Mouse (Mus musculus): ENCODE measurements around the gene Pfkfb4. TPM values are rescaled to one million over a fixed set of nuclear protein-coding genes. Genes with fewer than 3 reads are reported as not detected.

Pfkfb4 gene
- total and polyA plus RNA-seq, 2 experiments from 2014 or later: 28.6 to 51.7 TPM

DNA sequence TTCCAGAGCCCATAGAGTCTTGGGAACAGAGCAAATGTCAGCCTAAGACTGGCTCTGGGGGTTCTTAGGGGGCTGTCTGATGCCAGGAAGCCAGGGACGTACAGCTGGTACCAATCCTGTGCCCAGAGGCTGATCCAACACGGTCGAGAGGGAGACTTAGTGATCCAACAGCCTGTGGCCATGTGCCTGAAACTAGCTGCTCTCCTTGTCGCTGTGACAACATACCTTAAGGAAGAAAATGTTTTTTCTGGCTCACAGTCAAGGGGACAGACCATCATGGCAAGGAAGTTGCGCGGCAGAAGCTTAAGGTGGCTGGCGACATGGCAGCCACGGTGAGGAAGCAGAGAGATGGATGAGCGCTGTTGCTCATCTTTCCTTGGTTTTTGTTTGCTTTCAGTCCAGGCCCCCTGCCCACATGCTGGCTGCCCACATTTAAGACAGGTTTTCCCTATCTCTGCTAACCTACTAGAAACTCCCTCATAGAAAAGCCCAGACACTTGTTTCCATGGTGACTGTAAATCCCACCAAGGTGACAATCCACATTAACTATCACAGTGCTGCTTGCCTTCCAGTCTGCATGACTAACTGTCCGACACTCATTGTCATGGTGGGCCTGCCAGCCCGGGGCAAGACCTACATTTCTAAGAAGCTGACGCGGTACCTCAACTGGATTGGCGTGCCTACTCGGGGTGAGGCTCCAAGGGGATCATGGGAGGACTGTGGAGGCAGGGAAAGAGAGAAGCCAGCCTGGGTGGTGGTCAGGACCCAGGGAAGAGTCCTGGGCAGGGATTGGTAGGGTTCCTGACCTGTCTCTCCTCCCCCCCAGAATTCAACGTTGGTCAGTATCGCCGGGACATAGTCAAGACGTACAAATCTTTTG lies 6.9 kb downstream of the Pfkfb4 start:
- no peak overlapping the region for H3K9ac ChIP-seq (replicated peaks; ENCODE audit: low read length, poor library complexity, severe bottlenecking)
- no peak for TF ChIP-seq CTCF (IDR thresholded peaks at IDR 0.05)
- ATAC-seq (ENCODE audit: low FRiP score) (peak; percentile 42; the same call in 1 of the 2 replicates), DNase-seq (ENCODE audit: low spot score) (peak; percentile 17)
- no peaks in the 10 kb centered on the region for H3K27me3 ChIP-seq (ENCODE audit: insufficient read depth, low read length)
- peak overlapping the region; percentile 15; the same call in 1 of the 2 replicates for H3K4me2 ChIP-seq (ENCODE audit: low read depth, low read length, poor library complexity, severe bottlenecking)
- no peak overlapping the region for H3K4me3 ChIP-seq (ENCODE audit: low read depth, low read length)
- H3K4me1 ChIP-seq (ENCODE audit: insufficient read depth, low read length): no peaks in the 10 kb centered on the region
- H3K9me3 ChIP-seq (ENCODE audit: low read length): no peaks in the 10 kb centered on the region
- 65% methylated on average over 19 of the region's 19 CpGs for whole genome bisulfite sequencing
- H3K36me3 ChIP-seq (ENCODE audit: insufficient read depth, low read length): peaks cover 8% of the 10 kb centered on the region; the same call in 1 of the 2 replicates
- peak overlapping the region; percentile 69 for H3K27ac ChIP-seq (ENCODE audit: low read depth, low read length)

DNA sequence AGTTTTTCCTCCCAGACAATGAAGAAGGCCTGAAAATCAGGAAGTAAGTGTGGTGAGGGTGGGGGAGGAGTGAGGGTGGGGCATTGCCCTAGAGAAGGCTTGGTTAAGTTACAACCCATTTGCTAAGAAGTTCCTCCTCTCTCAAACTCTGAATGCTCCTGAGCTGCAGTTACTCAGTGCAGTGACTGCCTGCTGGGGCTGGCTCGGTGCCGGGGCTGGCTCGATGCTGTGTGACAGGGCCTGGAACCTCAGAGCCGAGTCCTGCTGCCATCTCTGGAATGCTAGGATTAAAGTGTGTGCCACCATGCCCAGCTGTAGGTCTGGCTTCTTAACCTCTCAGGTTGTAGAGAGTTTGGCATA lies 7.6 kb downstream of the Pfkfb4 start:
- Histone ChIP-seq H3K9me3 (ENCODE audit: low read length) (no peaks in the 10 kb centered on the region), H3K4me3 (ENCODE audit: low read depth, low read length) (no peak overlapping the region), H3K27me3 (ENCODE audit: insufficient read depth, low read length) (no peaks in the 10 kb centered on the region), H3K4me2 (ENCODE audit: low read depth, low read length, poor library complexity, severe bottlenecking) (peak overlapping the region; percentile 15; the same call in 1 of the 2 replicates), H3K9ac (replicated peaks; ENCODE audit: low read length, poor library complexity, severe bottlenecking) (0 out of 2 replicates have a peak overlapping the region, but pooled peaks have one; percentile 24), H3K27ac (ENCODE audit: low read depth, low read length) (peak overlapping the region; percentile 38; the same call in 1 of the 2 replicates), H3K36me3 (ENCODE audit: insufficient read depth, low read length) (peaks cover 8% of the 10 kb centered on the region; the same call in 1 of the 2 replicates), H3K4me1 (ENCODE audit: insufficient read depth, low read length) (no peaks in the 10 kb centered on the region)
- DNase-seq (ENCODE audit: low spot score) (no peak), ATAC-seq (ENCODE audit: low FRiP score) (no peak)
- WGBS: 80% methylated on average over 4 of the region's 4 CpGs
- no peak for TF ChIP-seq CTCF (IDR thresholded peaks at IDR 0.05)

DNA sequence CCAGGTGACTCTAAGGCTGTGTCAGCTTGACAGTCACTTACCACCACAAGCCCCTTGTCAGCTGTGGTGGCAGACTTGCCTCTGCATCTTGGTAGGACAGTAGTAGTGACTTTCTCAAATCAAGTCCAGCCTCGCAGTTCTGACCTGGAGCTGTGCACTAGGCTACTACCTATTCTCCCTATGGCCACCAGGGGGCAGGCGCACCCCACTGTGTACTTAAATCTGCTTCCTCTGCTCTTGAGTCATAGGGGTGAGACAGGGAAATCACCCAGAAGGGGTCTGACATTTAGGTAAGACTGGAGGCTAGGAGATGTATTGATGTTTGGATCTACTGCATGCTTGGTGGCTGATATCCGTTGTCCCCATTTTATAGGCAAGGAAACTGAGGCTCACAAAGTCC lies 9.1 kb downstream of the Pfkfb4 start:
- Histone ChIP-seq H3K4me3 (ENCODE audit: low read depth, low read length) (no peak overlapping the region), H3K9me3 (ENCODE audit: low read length) (no peaks in the 10 kb centered on the region), H3K27ac (ENCODE audit: low read depth, low read length) (no peak overlapping the region), H3K36me3 (ENCODE audit: insufficient read depth, low read length) (peaks cover 10% of the 10 kb centered on the region), H3K4me1 (ENCODE audit: insufficient read depth, low read length) (no peaks in the 10 kb centered on the region), H3K9ac (replicated peaks; ENCODE audit: low read length, poor library complexity, severe bottlenecking) (no peak overlapping the region), H3K27me3 (ENCODE audit: insufficient read depth, low read length) (no peaks in the 10 kb centered on the region), H3K4me2 (ENCODE audit: low read depth, low read length, poor library complexity, severe bottlenecking) (no peak overlapping the region)
- peak; percentile 65 for DNase-seq (ENCODE audit: low spot score)
- 16% methylated on average over 3 of the region's 3 CpGs for WGBS
- TF ChIP-seq CTCF (IDR thresholded peaks at IDR 0.05): peak; percentile 93
- peak; percentile 45; the same call in 1 of the 2 replicates for ATAC-seq (ENCODE audit: low FRiP score)

DNA sequence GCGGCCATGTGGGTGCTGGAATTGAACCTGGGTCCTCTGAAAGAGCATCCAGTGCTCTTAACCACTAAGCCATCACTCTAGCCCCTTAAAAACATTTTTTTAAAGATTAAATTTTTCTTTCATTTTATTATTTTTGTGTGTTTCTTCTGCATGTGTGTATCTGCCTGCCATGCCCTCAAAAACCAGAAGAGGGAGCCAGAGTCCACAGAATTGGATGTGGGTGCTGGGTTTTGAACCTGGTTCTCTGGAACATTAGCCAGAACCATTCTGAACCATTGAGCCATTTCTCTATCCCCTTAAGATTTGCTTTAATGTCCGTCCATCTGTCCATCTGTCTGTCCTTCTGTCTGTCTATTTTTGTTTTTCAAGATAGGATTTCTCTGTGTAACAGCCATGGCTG lies 11.6 kb downstream of the Pfkfb4 start:
- peak; percentile 80 for TF ChIP-seq CTCF (IDR thresholded peaks at IDR 0.05)
- Histone ChIP-seq H3K9ac (replicated peaks; ENCODE audit: low read length, poor library complexity, severe bottlenecking) (no peak overlapping the region), H3K27me3 (ENCODE audit: insufficient read depth, low read length) (no peaks in the 10 kb centered on the region), H3K4me3 (ENCODE audit: low read depth, low read length) (no peak overlapping the region), H3K27ac (ENCODE audit: low read depth, low read length) (no peak overlapping the region), H3K9me3 (ENCODE audit: low read length) (no peaks in the 10 kb centered on the region), H3K4me2 (ENCODE audit: low read depth, low read length, poor library complexity, severe bottlenecking) (no peak overlapping the region), H3K4me1 (ENCODE audit: insufficient read depth, low read length) (no peaks in the 10 kb centered on the region), H3K36me3 (ENCODE audit: insufficient read depth, low read length) (peaks cover 26% of the 10 kb centered on the region)
- WGBS: 52% methylated on average over 2 of the region's 2 CpGs
- DNase-seq (ENCODE audit: low spot score) (peak; percentile 28), ATAC-seq (ENCODE audit: low FRiP score) (no peak)

DNA sequence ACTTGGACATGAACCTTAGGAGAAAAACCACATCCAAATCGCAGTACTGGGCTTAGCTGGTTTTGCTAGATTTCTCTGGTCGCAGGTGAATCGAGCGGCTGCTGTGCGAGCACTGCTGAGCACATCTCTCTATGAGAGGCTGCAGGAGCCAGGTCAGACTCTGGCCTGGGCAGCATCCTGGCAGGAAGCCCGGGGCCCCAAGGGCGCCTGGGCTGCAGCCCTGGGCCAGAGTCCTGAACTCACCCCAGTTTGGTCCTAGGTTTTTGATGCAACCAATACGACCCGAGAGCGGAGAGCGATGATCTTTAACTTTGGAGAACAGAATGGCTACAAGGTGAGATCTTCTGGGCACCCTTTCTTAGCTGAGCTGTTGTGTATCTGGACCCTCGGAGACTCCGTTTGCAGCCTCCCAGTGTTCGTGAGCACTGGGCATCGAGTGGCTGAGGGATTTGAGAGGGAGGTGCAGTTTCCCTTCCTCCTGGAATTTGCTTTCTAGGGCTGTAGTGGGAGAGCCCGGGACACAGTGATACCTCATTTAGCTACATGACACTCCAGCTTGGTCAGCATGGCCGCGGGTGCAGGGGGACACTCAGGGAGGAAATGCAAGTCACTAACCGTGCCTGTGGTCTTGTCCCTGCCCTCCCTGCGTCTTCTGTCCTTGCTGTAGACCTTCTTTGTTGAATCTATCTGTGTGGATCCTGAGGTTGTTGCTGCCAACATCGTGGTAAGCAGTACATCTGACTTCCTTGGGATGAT lies 15.6 kb downstream of the Pfkfb4 start:
- ATAC-seq (ENCODE audit: low FRiP score) (no peak), DNase-seq (ENCODE audit: low spot score) (no peak)
- Histone ChIP-seq H3K4me3 (ENCODE audit: low read depth, low read length) (no peak overlapping the region), H3K36me3 (ENCODE audit: insufficient read depth, low read length) (peaks cover 49% of the 10 kb centered on the region), H3K27me3 (ENCODE audit: insufficient read depth, low read length) (no peaks in the 10 kb centered on the region), H3K4me1 (ENCODE audit: insufficient read depth, low read length) (no peaks in the 10 kb centered on the region), H3K9me3 (ENCODE audit: low read length) (no peaks in the 10 kb centered on the region), H3K4me2 (ENCODE audit: low read depth, low read length, poor library complexity, severe bottlenecking) (no peak overlapping the region), H3K27ac (ENCODE audit: low read depth, low read length) (no peak overlapping the region), H3K9ac (replicated peaks; ENCODE audit: low read length, poor library complexity, severe bottlenecking) (no peak overlapping the region)
- WGBS: 86% methylated on average over 21 of the region's 21 CpGs
- no peak for TF ChIP-seq CTCF (IDR thresholded peaks at IDR 0.05)

All from midbrain, postnatal 0 days (tissue).